Mouse (Mus musculus) megakaryocyte, embryonic 14.5 days (primary cell): ENCODE data around the gene Gm14698.

Experiments used
- FLI1 ChIP-seq: IDR thresholded peaks from 2 replicates; pipeline ENCODE4 v1.6.1; 2012; ENCODE audit warnings: low read length, inconsistent platforms, mixed read lengths
- GATA1 ChIP-seq: IDR thresholded peaks from 3 replicates; pipeline ENCODE4 v1.6.1; 2012; ENCODE audit warnings: mixed read lengths, low read length, inconsistent platforms, borderline replicate concordance

- TF ChIP-seq GATA1 (no peak), FLI1 (no peak)
These were observed 44.3 kb downstream of the Gm14698 start for GRCm38 (mm10) chrX:68865145-68865544.
